Mouse (Mus musculus) lung, postnatal 0 days (tissue): Measurements from ENCODE around the gene Hspb1.

Source experiments
- CTCF ChIP-seq: IDR thresholded peaks from 2 replicates; pipeline ENCODE4 v1.5.1; 2016; ENCODE audit warnings: antibody characterized with exemption, mild to moderate bottlenecking
- EP300 ChIP-seq: IDR thresholded peaks from 2 replicates; pipeline ENCODE4 v1.6.1; 2016; ENCODE audit warnings: antibody characterized with exemption, mild to moderate bottlenecking, control low read depth

GRCm38 (mm10) chr5:135866662-135867061, 21.1 kb upstream of the Hspb1 start:
- TF ChIP-seq CTCF (no peak), EP300 (no peak)
